Mouse (Mus musculus): Measurements from ENCODE around the gene Xdh. TPM values are rescaled to one million over a fixed set of nuclear protein-coding genes. Genes with fewer than 3 reads are reported as not detected.

The Xdh gene
- total and polyA plus RNA-seq, 3 experiments, result 51.7 to 187 (median 134) TPM

- Histone ChIP-seq H3K9ac (ENCODE audit: low read depth, low read length) (no peak overlapping the region), H3K79me2 (replicated peaks; ENCODE audit: control insufficient read depth, insufficient read depth, low read length) (no peaks in the 10 kb centered on the region), H3K4me1 (ENCODE audit: control insufficient read depth, insufficient read depth, low read length) (no peaks in the 10 kb centered on the region), H3K27me3 (ENCODE audit: control insufficient read depth, insufficient read depth, low read length) (no peaks in the 10 kb centered on the region), H3K4me3 (no peak overlapping the region), H3K36me3 (ENCODE audit: control insufficient read depth, insufficient read depth, low read length) (peaks cover 8% of the 10 kb centered on the region), H3K27ac (no peak overlapping the region)
- no peak for TF ChIP-seq POLR2A (IDR thresholded peaks at IDR 0.05; ENCODE audit: insufficient read depth, low read depth, low read length)
- TF ChIP-seq CTCF (IDR thresholded peaks at IDR 0.05), result no peak
- TF ChIP-seq EP300 (IDR thresholded peaks at IDR 0.05; ENCODE audit: insufficient read depth, low read depth, low read length), result no peak
- WGBS, result 73% methylated on average over 7 of the region's 7 CpGs
- intact Hi-C loops (cut with DNase I), result no loop called here
- DNase-seq, result no peak
Measured at GRCm38 (mm10) chr17:73905043-73905750, 44.8 kb downstream of the Xdh start.

GRCm38 (mm10) chr17:73903121-73903520 lies 46.9 kb downstream of the Xdh start:
- no peaks in the 10 kb centered on the region for H3K79me2 ChIP-seq (replicated peaks; ENCODE audit: control insufficient read depth, insufficient read depth, low read length)
- H3K36me3 ChIP-seq (ENCODE audit: control insufficient read depth, insufficient read depth, low read length), result peaks cover 8% of the 10 kb centered on the region
- DNase-seq, result no peak
- H3K27me3 ChIP-seq (ENCODE audit: control insufficient read depth, insufficient read depth, low read length), result no peaks in the 10 kb centered on the region
- intact Hi-C loops (cut with DNase I), result no loop called here
- no peak overlapping the region for H3K27ac ChIP-seq
- no peak overlapping the region for H3K9ac ChIP-seq (ENCODE audit: low read depth, low read length)
- H3K4me1 ChIP-seq (ENCODE audit: control insufficient read depth, insufficient read depth, low read length), result no peaks in the 10 kb centered on the region
- no peak for TF ChIP-seq CTCF (IDR thresholded peaks at IDR 0.05)
- TF ChIP-seq EP300 (IDR thresholded peaks at IDR 0.05; ENCODE audit: insufficient read depth, low read depth, low read length), result no peak
- no peak for TF ChIP-seq POLR2A (IDR thresholded peaks at IDR 0.05; ENCODE audit: insufficient read depth, low read depth, low read length)
- no peak overlapping the region for H3K4me3 ChIP-seq
- 98% methylated on average over 1 of the region's 1 CpGs for WGBS

GRCm38 (mm10) chr17:73902234-73902636 lies 47.8 kb downstream of the Xdh start:
- no peaks in the 10 kb centered on the region for H3K4me1 ChIP-seq (ENCODE audit: control insufficient read depth, insufficient read depth, low read length)
- H3K79me2 ChIP-seq (replicated peaks; ENCODE audit: control insufficient read depth, insufficient read depth, low read length), result no peaks in the 10 kb centered on the region
- no peak overlapping the region for H3K27ac ChIP-seq
- intact Hi-C loops (cut with DNase I), result no loop called here
- peaks cover 7% of the 10 kb centered on the region for H3K36me3 ChIP-seq (ENCODE audit: control insufficient read depth, insufficient read depth, low read length)
- no peak overlapping the region for H3K9ac ChIP-seq (ENCODE audit: low read depth, low read length)
- H3K27me3 ChIP-seq (ENCODE audit: control insufficient read depth, insufficient read depth, low read length), result no peaks in the 10 kb centered on the region
- WGBS, result 74% methylated on average over 5 of the region's 5 CpGs
- DNase-seq, result no peak
- H3K4me3 ChIP-seq, result no peak overlapping the region
- TF ChIP-seq EP300 (IDR thresholded peaks at IDR 0.05; ENCODE audit: insufficient read depth, low read depth, low read length), result no peak
- no peak for TF ChIP-seq CTCF (IDR thresholded peaks at IDR 0.05)
- no peak for TF ChIP-seq POLR2A (IDR thresholded peaks at IDR 0.05; ENCODE audit: insufficient read depth, low read depth, low read length)

GRCm38 (mm10) chr17:73894399-73894798 lies 55.6 kb downstream of the Xdh start:
- TF ChIP-seq POLR2A (IDR thresholded peaks at IDR 0.05; ENCODE audit: insufficient read depth, low read depth, low read length) (no peak), CTCF (IDR thresholded peaks at IDR 0.05) (no peak), EP300 (IDR thresholded peaks at IDR 0.05; ENCODE audit: insufficient read depth, low read depth, low read length) (no peak)
- H3K4me1 ChIP-seq (ENCODE audit: control insufficient read depth, insufficient read depth, low read length), result no peaks in the 10 kb centered on the region
- no peaks in the 10 kb centered on the region for H3K27me3 ChIP-seq (ENCODE audit: control insufficient read depth, insufficient read depth, low read length)
- DNase-seq, result no peak
- no peak overlapping the region for H3K9ac ChIP-seq (ENCODE audit: low read depth, low read length)
- H3K27ac ChIP-seq, result no peak overlapping the region
- intact Hi-C loops (cut with DNase I), result no loop called here
- H3K79me2 ChIP-seq (replicated peaks; ENCODE audit: control insufficient read depth, insufficient read depth, low read length), result no peaks in the 10 kb centered on the region
- H3K4me3 ChIP-seq, result no peak overlapping the region
- WGBS, result 66% methylated on average over 5 of the region's 5 CpGs
- H3K36me3 ChIP-seq (ENCODE audit: control insufficient read depth, insufficient read depth, low read length), result peaks cover 4% of the 10 kb centered on the region

- TF ChIP-seq POLR2A (IDR thresholded peaks at IDR 0.05; ENCODE audit: insufficient read depth, low read depth, low read length) (no peak), EP300 (IDR thresholded peaks at IDR 0.05; ENCODE audit: insufficient read depth, low read depth, low read length) (no peak), CTCF (IDR thresholded peaks at IDR 0.05) (no peak)
- H3K9ac ChIP-seq (ENCODE audit: low read depth, low read length), result no peak overlapping the region
- DNase-seq, result no peak
- H3K4me1 ChIP-seq (ENCODE audit: control insufficient read depth, insufficient read depth, low read length), result no peaks in the 10 kb centered on the region
- H3K79me2 ChIP-seq (replicated peaks; ENCODE audit: control insufficient read depth, insufficient read depth, low read length), result no peaks in the 10 kb centered on the region
- peaks cover 4% of the 10 kb centered on the region for H3K36me3 ChIP-seq (ENCODE audit: control insufficient read depth, insufficient read depth, low read length)
- H3K27ac ChIP-seq, result no peak overlapping the region
- 26% methylated on average over 4 of the region's 4 CpGs for WGBS
- intact Hi-C loops (cut with DNase I), result no loop called here
- no peak overlapping the region for H3K4me3 ChIP-seq
- no peaks in the 10 kb centered on the region for H3K27me3 ChIP-seq (ENCODE audit: control insufficient read depth, insufficient read depth, low read length)
Measured at GRCm38 (mm10) chr17:73893822-73894221, 56.2 kb downstream of the Xdh start.

- no peaks in the 10 kb centered on the region for H3K4me1 ChIP-seq (ENCODE audit: control insufficient read depth, insufficient read depth, low read length)
- no peak overlapping the region for H3K9ac ChIP-seq (ENCODE audit: low read depth, low read length)
- H3K4me3 ChIP-seq, result no peak overlapping the region
- TF ChIP-seq EP300 (IDR thresholded peaks at IDR 0.05; ENCODE audit: insufficient read depth, low read depth, low read length), result no peak
- TF ChIP-seq POLR2A (IDR thresholded peaks at IDR 0.05; ENCODE audit: insufficient read depth, low read depth, low read length), result no peak
- no peaks in the 10 kb centered on the region for H3K27me3 ChIP-seq (ENCODE audit: control insufficient read depth, insufficient read depth, low read length)
- WGBS, result 81% methylated on average over 10 of the region's 10 CpGs
- no peak for DNase-seq
- no peak overlapping the region for H3K27ac ChIP-seq
- H3K79me2 ChIP-seq (replicated peaks; ENCODE audit: control insufficient read depth, insufficient read depth, low read length), result no peaks in the 10 kb centered on the region
- intact Hi-C loops (cut with DNase I), result no loop called here
- peaks cover 4% of the 10 kb centered on the region for H3K36me3 ChIP-seq (ENCODE audit: control insufficient read depth, insufficient read depth, low read length)
Measured at GRCm38 (mm10) chr17:73893207-73893606, 56.8 kb downstream of the Xdh start.
